Mouse (Mus musculus): ENCODE data around the gene Tkfc. TPM values are rescaled to one million over a fixed set of nuclear protein-coding genes. Genes with fewer than 3 reads are reported as not detected.

Tkfc gene
- polyA plus RNA-seq, 1 experiment: 16.4 TPM

- H3K4me1 ChIP-seq (ENCODE audit: control insufficient read depth, insufficient read depth, low read length): peaks cover 2% of the 10 kb centered on the region; the same call in 1 of the 2 replicates
- 0 out of 2 replicates have a peak overlapping the region, but pooled peaks have one; percentile 32 for H3K27ac ChIP-seq (ENCODE audit: insufficient read depth, low read length)
- TF ChIP-seq CTCF (IDR thresholded peaks at IDR 0.05; ENCODE audit: extremely low read depth, insufficient read depth, low read length) (no peak), POLR2A (IDR thresholded peaks at IDR 0.05; ENCODE audit: extremely low read depth, insufficient read depth, low read length) (no peak)
- H3K4me3 ChIP-seq (ENCODE audit: insufficient read depth, low read length): peak overlapping the region; percentile 82
Observed at GRCm38 (mm10) chr19:10605901-10606622, 608 bp upstream of the Tkfc start.

DNA sequence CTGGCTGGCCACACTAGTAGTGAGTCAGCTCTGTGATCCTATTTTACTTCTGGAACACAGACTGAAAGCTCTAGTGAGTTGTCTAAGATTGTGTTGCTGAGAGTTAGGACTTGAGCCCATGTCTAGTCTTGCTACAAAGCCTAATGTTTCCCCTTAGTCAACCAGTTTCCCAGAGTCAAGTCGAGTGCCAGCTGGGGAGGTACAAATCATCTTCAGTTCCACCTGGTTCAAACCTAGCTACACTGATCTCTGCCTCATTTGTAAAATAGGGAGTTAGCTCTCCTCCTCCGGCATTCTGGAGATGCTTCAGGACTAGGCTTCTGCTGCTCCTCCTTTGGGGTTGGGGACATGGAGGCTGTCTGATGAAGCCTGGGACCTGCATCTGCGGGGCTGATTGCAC, 920 bp downstream of the Tkfc start:
- no peak for TF ChIP-seq CTCF (IDR thresholded peaks at IDR 0.05; ENCODE audit: extremely low read depth, insufficient read depth, low read length)
- no peak for TF ChIP-seq POLR2A (IDR thresholded peaks at IDR 0.05; ENCODE audit: extremely low read depth, insufficient read depth, low read length)

GRCm38 (mm10) chr19:10603660-10604523, 1.6 kb downstream of the Tkfc start:
- TF ChIP-seq CTCF (IDR thresholded peaks at IDR 0.05; ENCODE audit: extremely low read depth, insufficient read depth, low read length): no peak
- no peak for TF ChIP-seq POLR2A (IDR thresholded peaks at IDR 0.05; ENCODE audit: extremely low read depth, insufficient read depth, low read length)
- H3K4me1 ChIP-seq (ENCODE audit: control insufficient read depth, insufficient read depth, low read length): peaks cover 2% of the 10 kb centered on the region; the same call in 1 of the 2 replicates
- no peak overlapping the region for H3K4me3 ChIP-seq (ENCODE audit: insufficient read depth, low read length)
- H3K27ac ChIP-seq (ENCODE audit: insufficient read depth, low read length): 0 out of 2 replicates have a peak overlapping the region, but pooled peaks have one; percentile 2

More for the DNA sequence above, 920 bp downstream of the Tkfc start:
- Histone ChIP-seq H3K27ac (ENCODE audit: insufficient read depth, low read length) (no peak overlapping the region; the same call in 1 of the 2 replicates), H3K4me1 (ENCODE audit: control insufficient read depth, insufficient read depth, low read length) (peaks cover 2% of the 10 kb centered on the region; the same call in 1 of the 2 replicates), H3K4me3 (ENCODE audit: insufficient read depth, low read length) (peak overlapping the region; percentile 82; the same call in 1 of the 2 replicates)

DNA sequence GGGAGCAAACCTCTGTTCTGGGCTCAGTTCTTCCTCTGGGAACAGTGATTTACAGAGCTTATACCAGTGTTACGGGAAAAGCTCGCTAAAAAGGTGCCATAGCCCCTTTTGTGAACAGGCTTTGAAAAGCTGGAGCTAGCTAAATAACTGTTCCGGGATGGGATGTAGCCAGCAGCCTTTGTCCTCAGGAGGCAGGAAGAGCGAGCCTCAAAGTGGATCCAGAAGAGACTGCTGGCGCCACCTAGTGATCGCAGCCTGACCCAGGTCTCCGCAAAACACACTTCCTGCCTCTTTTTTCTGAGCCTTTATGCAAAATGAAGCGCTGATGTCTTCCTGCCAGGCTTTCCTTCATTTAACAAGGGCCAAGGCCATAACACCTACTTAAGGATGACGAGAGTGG, 2.7 kb downstream of the Tkfc start:
- Histone ChIP-seq H3K4me1 (ENCODE audit: control insufficient read depth, insufficient read depth, low read length) (peaks cover 2% of the 10 kb centered on the region; the same call in 1 of the 2 replicates), H3K4me3 (ENCODE audit: insufficient read depth, low read length) (peak overlapping the region; percentile 0; the same call in 1 of the 2 replicates), H3K27ac (ENCODE audit: insufficient read depth, low read length) (peak overlapping the region; percentile 69)
- TF ChIP-seq CTCF (IDR thresholded peaks at IDR 0.05; ENCODE audit: extremely low read depth, insufficient read depth, low read length) (peak; percentile 79), POLR2A (IDR thresholded peaks at IDR 0.05; ENCODE audit: extremely low read depth, insufficient read depth, low read length) (peak; percentile 36; the same call in 1 of the 2 replicates)

DNA sequence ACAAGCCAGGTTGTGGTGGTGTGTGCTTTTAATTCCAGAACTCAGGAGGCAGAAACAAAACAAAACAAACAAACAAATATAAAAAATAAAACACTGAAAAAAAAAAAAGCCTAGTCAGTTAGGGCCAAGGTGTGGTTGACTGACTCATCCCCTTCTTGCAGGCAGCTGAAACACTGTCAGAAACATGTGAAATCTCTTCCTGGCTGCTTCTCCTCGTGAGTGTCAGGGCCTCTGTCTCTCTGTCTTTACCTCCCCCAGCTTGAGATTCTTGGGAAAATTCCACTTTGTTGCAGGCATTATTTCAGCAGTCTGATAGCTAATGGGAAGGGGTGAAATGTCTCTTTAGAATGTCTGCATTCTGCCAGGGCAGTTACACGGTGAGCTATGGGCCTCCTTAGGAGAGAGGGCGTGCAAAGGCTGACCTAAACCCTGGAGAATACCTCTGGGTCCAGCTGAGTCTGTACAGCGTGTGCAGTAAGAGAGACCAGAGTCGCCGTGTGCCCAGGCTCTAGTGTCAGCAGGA, 3.1 kb downstream of the Tkfc start:
- peak overlapping the region; percentile 69 for H3K27ac ChIP-seq (ENCODE audit: insufficient read depth, low read length)
- TF ChIP-seq POLR2A (IDR thresholded peaks at IDR 0.05; ENCODE audit: extremely low read depth, insufficient read depth, low read length) (no peak), CTCF (IDR thresholded peaks at IDR 0.05; ENCODE audit: extremely low read depth, insufficient read depth, low read length) (no peak)
- H3K4me1 ChIP-seq (ENCODE audit: control insufficient read depth, insufficient read depth, low read length): peaks cover 2% of the 10 kb centered on the region; the same call in 1 of the 2 replicates
- H3K4me3 ChIP-seq (ENCODE audit: insufficient read depth, low read length): peak overlapping the region; percentile 0; the same call in 1 of the 2 replicates

DNA sequence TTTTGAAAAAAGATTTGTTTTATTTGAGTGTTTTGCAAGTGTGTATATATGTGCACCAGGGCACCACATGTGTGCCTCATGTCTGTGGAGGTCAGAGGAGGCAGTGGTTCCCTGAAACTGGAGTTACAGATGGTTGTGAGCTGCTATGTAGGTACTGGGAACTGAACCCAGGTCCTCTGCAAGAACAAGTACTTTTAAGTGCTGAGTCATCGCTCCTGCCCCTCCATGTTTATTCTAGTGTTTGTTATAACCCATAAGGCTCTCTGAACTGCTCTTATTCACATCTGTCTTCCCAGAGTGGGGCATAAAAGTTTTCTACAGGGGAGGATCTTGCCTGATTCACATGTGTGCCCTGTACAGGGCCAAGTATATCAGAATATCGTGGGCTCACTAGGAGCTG, 5.8 kb downstream of the Tkfc start:
- no peak for TF ChIP-seq POLR2A (IDR thresholded peaks at IDR 0.05; ENCODE audit: extremely low read depth, insufficient read depth, low read length)
- TF ChIP-seq CTCF (IDR thresholded peaks at IDR 0.05; ENCODE audit: extremely low read depth, insufficient read depth, low read length): no peak
- H3K4me3 ChIP-seq (ENCODE audit: insufficient read depth, low read length): no peak overlapping the region
- H3K27ac ChIP-seq (ENCODE audit: insufficient read depth, low read length): no peak overlapping the region
- peaks cover 2% of the 10 kb centered on the region; the same call in 1 of the 2 replicates for H3K4me1 ChIP-seq (ENCODE audit: control insufficient read depth, insufficient read depth, low read length)

DNA sequence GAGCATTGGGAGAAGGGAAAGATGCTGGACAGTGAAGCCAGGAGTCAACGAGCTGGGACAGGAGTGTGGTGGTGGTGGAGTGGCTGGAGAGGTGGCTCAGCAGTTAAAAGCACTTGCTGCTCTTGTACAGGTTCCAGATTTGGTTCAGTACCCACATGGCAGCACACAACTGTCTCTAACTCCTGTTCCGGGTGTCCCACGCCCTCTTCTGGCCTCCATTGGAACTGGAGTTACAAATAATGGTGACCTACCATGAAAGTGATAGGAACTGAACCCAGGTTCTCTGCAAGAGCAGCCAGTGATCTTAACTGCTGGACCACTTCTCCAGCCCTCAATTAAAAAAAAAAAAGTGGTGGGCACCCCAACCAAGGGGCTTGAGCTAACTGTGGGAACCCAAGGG, 7.3 kb downstream of the Tkfc start:
- H3K27ac ChIP-seq (ENCODE audit: insufficient read depth, low read length): no peak overlapping the region
- 0 out of 2 replicates have a peak, but pooled peaks have one; percentile 2 for TF ChIP-seq CTCF (IDR thresholded peaks at IDR 0.05; ENCODE audit: extremely low read depth, insufficient read depth, low read length)
- no peak for TF ChIP-seq POLR2A (IDR thresholded peaks at IDR 0.05; ENCODE audit: extremely low read depth, insufficient read depth, low read length)
- H3K4me3 ChIP-seq (ENCODE audit: insufficient read depth, low read length): no peak overlapping the region
- peaks cover 2% of the 10 kb centered on the region; the same call in 1 of the 2 replicates for H3K4me1 ChIP-seq (ENCODE audit: control insufficient read depth, insufficient read depth, low read length)

- TF ChIP-seq POLR2A (IDR thresholded peaks at IDR 0.05; ENCODE audit: extremely low read depth, insufficient read depth, low read length) (no peak), CTCF (IDR thresholded peaks at IDR 0.05; ENCODE audit: extremely low read depth, insufficient read depth, low read length) (no peak)
- Histone ChIP-seq H3K4me3 (ENCODE audit: insufficient read depth, low read length) (no peak overlapping the region), H3K27ac (ENCODE audit: insufficient read depth, low read length) (no peak overlapping the region), H3K4me1 (ENCODE audit: control insufficient read depth, insufficient read depth, low read length) (no peaks in the 10 kb centered on the region)
Observed at GRCm38 (mm10) chr19:10591659-10592377, 13.6 kb downstream of the Tkfc start.
